Mouse (Mus musculus): Measurements from ENCODE around the gene Slc25a25. TPM values are rescaled to one million over a fixed set of nuclear protein-coding genes. Genes with fewer than 3 reads are reported as not detected.
A peak's percentile ranks its signal among the peaks of the same experiment; 100 is the strongest.
"Not testable (repeated sequence)": the region's sequence is repeated elsewhere in the genome, so short reads cannot be mapped to it uniquely, and the experiment has no call there.

Gene Slc25a25
- polyA plus RNA-seq (2015; fragmentation: Nextera tagmentation; extraction: Ambion mirVana): 8.7 and 9.2 TPM in 2 replicates

- H3K4me2 ChIP-seq: peak within 1 kb of the TSS; percentile 98
- peak within 1 kb of the TSS; percentile 97 for H3K27ac ChIP-seq
- no peaks in the 10 kb centered on the region for H3K27me3 ChIP-seq
- H3K4me3 ChIP-seq (replicated peaks): peak within 1 kb of the TSS; percentile 87
- DNase-seq (peak; percentile 96), ATAC-seq (ENCODE audit: low read depth) (peak; percentile 84)
- H3K9ac ChIP-seq: peak within 1 kb of the TSS; percentile 93
- H3K9me3 ChIP-seq (replicated peaks): no peaks in the 10 kb centered on the region
- peaks cover 7% of the 10 kb centered on the region; the same call in 1 of the 2 replicates for H3K36me3 ChIP-seq
- WGBS (ENCODE audit: insufficient replicate concordance): under 1% methylated on average over 103 of the region's 103 CpGs
- peaks cover 64% of the 10 kb centered on the region for H3K4me1 ChIP-seq (replicated peaks)
These were observed at the start of gene Slc25a25 for GRCm38 (mm10) chr2:32450881-32451844. Gene Slc25a25 (minus strand): TSS chr2:32451445.

GRCm38 (mm10) chr2:32500461-32500860, 49.2 kb upstream of the Slc25a25 start:
- WGBS (ENCODE audit: insufficient replicate concordance): 65% methylated on average over 5 of the region's 5 CpGs
- Histone ChIP-seq H3K4me1 (replicated peaks) (peaks cover 18% of the 10 kb centered on the region), H3K4me3 (replicated peaks) (no peak overlapping the region), H3K27ac (no peak overlapping the region), H3K4me2 (no peak overlapping the region), H3K9ac (no peak overlapping the region), H3K36me3 (no peaks in the 10 kb centered on the region), H3K9me3 (replicated peaks) (no peaks in the 10 kb centered on the region), H3K27me3 (no peaks in the 10 kb centered on the region)
- DNase-seq (no peak), ATAC-seq (ENCODE audit: low read depth) (no peak)

GRCm38 (mm10) chr2:32499365-32499764, 48.1 kb upstream of the Slc25a25 start:
- WGBS (ENCODE audit: insufficient replicate concordance): 55% methylated on average over 4 of the region's 4 CpGs
- DNase-seq (no peak), ATAC-seq (ENCODE audit: low read depth) (no peak)
- H3K9me3 ChIP-seq (replicated peaks): no peaks in the 10 kb centered on the region
- peaks cover 29% of the 10 kb centered on the region for H3K4me1 ChIP-seq (replicated peaks)
- no peak overlapping the region for H3K9ac ChIP-seq
- H3K27ac ChIP-seq: 0 out of 2 replicates have a peak overlapping the region, but pooled peaks have one; percentile 7
- no peak overlapping the region for H3K4me3 ChIP-seq (replicated peaks)
- no peaks in the 10 kb centered on the region for H3K27me3 ChIP-seq
- H3K36me3 ChIP-seq: no peaks in the 10 kb centered on the region
- H3K4me2 ChIP-seq: no peak overlapping the region

GRCm38 (mm10) chr2:32496190-32496589, 44.9 kb upstream of the Slc25a25 start:
- Histone ChIP-seq H3K9ac (no peak overlapping the region), H3K27me3 (no peaks in the 10 kb centered on the region), H3K27ac (peak overlapping the region; percentile 50; the same call in 1 of the 2 replicates), H3K4me2 (peak overlapping the region; percentile 67), H3K9me3 (replicated peaks) (no peaks in the 10 kb centered on the region), H3K4me3 (replicated peaks) (no peak overlapping the region), H3K4me1 (replicated peaks) (peaks cover 33% of the 10 kb centered on the region), H3K36me3 (no peaks in the 10 kb centered on the region)
- DNase-seq (no peak), ATAC-seq (ENCODE audit: low read depth) (no peak)
- 13% methylated on average over 5 of the region's 5 CpGs for WGBS (ENCODE audit: insufficient replicate concordance)

- H3K27ac ChIP-seq: peak overlapping the region; percentile 50; the same call in 1 of the 2 replicates
- ATAC-seq (ENCODE audit: low read depth) (peak; percentile 61), DNase-seq (peak; percentile 33)
- peak overlapping the region; percentile 45; the same call in 1 of the 2 replicates for H3K9ac ChIP-seq
- peak overlapping the region; percentile 67 for H3K4me2 ChIP-seq
- no peaks in the 10 kb centered on the region for H3K36me3 ChIP-seq
- no peaks in the 10 kb centered on the region for H3K9me3 ChIP-seq (replicated peaks)
- 13% methylated on average over 20 of the region's 20 CpGs for WGBS (ENCODE audit: insufficient replicate concordance)
- H3K4me1 ChIP-seq (replicated peaks): peaks cover 33% of the 10 kb centered on the region
- no peaks in the 10 kb centered on the region for H3K27me3 ChIP-seq
- peak overlapping the region; percentile 40 for H3K4me3 ChIP-seq (replicated peaks)
These were observed 44.0 kb upstream of the Slc25a25 start for GRCm38 (mm10) chr2:32495185-32495726.

GRCm38 (mm10) chr2:32494522-32494921, 43.3 kb upstream of the Slc25a25 start:
- peak overlapping the region; percentile 67; the same call in 1 of the 2 replicates for H3K4me2 ChIP-seq

GRCm38 (mm10) chr2:32493301-32493701, 42.1 kb upstream of the Slc25a25 start:
- Histone ChIP-seq H3K36me3 (no peaks in the 10 kb centered on the region), H3K27me3 (no peaks in the 10 kb centered on the region), H3K27ac (no peak overlapping the region), H3K4me3 (replicated peaks) (no peak overlapping the region), H3K9ac (no peak overlapping the region), H3K4me1 (replicated peaks) (peaks cover 33% of the 10 kb centered on the region), H3K9me3 (replicated peaks) (no peaks in the 10 kb centered on the region), H3K4me2 (no peak overlapping the region)
- 24% methylated on average over 12 of the region's 12 CpGs for whole genome bisulfite sequencing (ENCODE audit: insufficient replicate concordance)
- ATAC-seq (ENCODE audit: low read depth): no peak
- DNase-seq: no peak

More at GRCm38 (mm10) chr2:32494522-32494921, 43.3 kb upstream of the Slc25a25 start:
- Histone ChIP-seq H3K9ac (no peak overlapping the region), H3K9me3 (replicated peaks) (no peaks in the 10 kb centered on the region), H3K27me3 (no peaks in the 10 kb centered on the region), H3K4me1 (replicated peaks) (peaks cover 33% of the 10 kb centered on the region), H3K36me3 (no peaks in the 10 kb centered on the region), H3K27ac (peak overlapping the region; percentile 47), H3K4me3 (replicated peaks) (no peak overlapping the region)
- no peak for DNase-seq
- ATAC-seq (ENCODE audit: low read depth): no peak
- WGBS (ENCODE audit: insufficient replicate concordance): 10% methylated on average over 2 of the region's 2 CpGs

- no peak overlapping the region for H3K4me2 ChIP-seq
- H3K27me3 ChIP-seq: no peaks in the 10 kb centered on the region
- no peak overlapping the region for H3K9ac ChIP-seq
- H3K36me3 ChIP-seq: no peaks in the 10 kb centered on the region
- no peaks in the 10 kb centered on the region for H3K9me3 ChIP-seq (replicated peaks)
- WGBS (ENCODE audit: insufficient replicate concordance): 42% methylated on average over 2 of the region's 2 CpGs
- no peak overlapping the region for H3K27ac ChIP-seq
- H3K4me3 ChIP-seq (replicated peaks): no peak overlapping the region
- no peak for ATAC-seq (ENCODE audit: low read depth)
- DNase-seq: no peak
- H3K4me1 ChIP-seq (replicated peaks): peaks cover 33% of the 10 kb centered on the region
These were observed 41.4 kb upstream of the Slc25a25 start for GRCm38 (mm10) chr2:32492661-32493060.

GRCm38 (mm10) chr2:32490730-32491129, 39.5 kb upstream of the Slc25a25 start:
- not testable (repeated sequence) for DNase-seq; ATAC-seq (ENCODE audit: low read depth)

GRCm38 (mm10) chr2:32488679-32489078, 37.4 kb upstream of the Slc25a25 start:
- no peak overlapping the region for H3K4me3 ChIP-seq (replicated peaks)
- H3K27me3 ChIP-seq: no peaks in the 10 kb centered on the region
- H3K9ac ChIP-seq: no peak overlapping the region
- no peaks in the 10 kb centered on the region for H3K36me3 ChIP-seq
- H3K4me1 ChIP-seq (replicated peaks): peaks cover 23% of the 10 kb centered on the region
- 1% methylated on average over 5 of the region's 5 CpGs for WGBS (ENCODE audit: insufficient replicate concordance)
- ATAC-seq (ENCODE audit: low read depth): no peak
- DNase-seq: peak; percentile 58
- no peak overlapping the region for H3K27ac ChIP-seq
- no peaks in the 10 kb centered on the region for H3K9me3 ChIP-seq (replicated peaks)
- no peak overlapping the region for H3K4me2 ChIP-seq

More at GRCm38 (mm10) chr2:32490730-32491129, 39.5 kb upstream of the Slc25a25 start:
- not testable (repeated sequence) for H3K36me3 ChIP-seq; H3K27me3 ChIP-seq; H3K9ac ChIP-seq; H3K9me3 ChIP-seq (replicated peaks); H3K4me3 ChIP-seq (replicated peaks); H3K4me2 ChIP-seq; H3K27ac ChIP-seq
- H3K4me1 ChIP-seq (replicated peaks): peaks cover 36% of the 10 kb centered on the region

GRCm38 (mm10) chr2:32487124-32487623, 35.9 kb upstream of the Slc25a25 start:
- Histone ChIP-seq H3K4me3 (replicated peaks) (no peak overlapping the region), H3K9me3 (replicated peaks) (no peaks in the 10 kb centered on the region), H3K4me1 (replicated peaks) (peaks cover 19% of the 10 kb centered on the region), H3K36me3 (no peaks in the 10 kb centered on the region), H3K4me2 (no peak overlapping the region), H3K27ac (no peak overlapping the region), H3K9ac (peak overlapping the region; percentile 15; the same call in 1 of the 2 replicates), H3K27me3 (no peaks in the 10 kb centered on the region)
- peak; percentile 63 for ATAC-seq (ENCODE audit: low read depth)
- DNase-seq: peak; percentile 81
- 4% methylated on average over 6 of the region's 6 CpGs for WGBS (ENCODE audit: insufficient replicate concordance)
